Mouse (Mus musculus) forebrain, embryonic 13.5 days (tissue): Measurements from ENCODE around the gene Tmem89. TPM values are rescaled to one million over a fixed set of nuclear protein-coding genes. Genes with fewer than 3 reads are reported as not detected.

ENCODE experiments used
- ATAC-seq: fragments of 200-750 bp; cut with Nextera tagmentation; 2 replicates; pipeline ENCODE4 v1.8.0; 2017
- H3K27ac ChIP-seq: fragments of 300-500 bp; sonication (generic); 2 replicates; pipeline ENCODE4 v1.5.1; 2015; ENCODE audit warnings: inconsistent platforms, mild to moderate bottlenecking, moderate library complexity
- H3K27me3 ChIP-seq: fragments of 300-500 bp; sonication (generic); 2 replicates; pipeline ENCODE4 v1.6.1; 2015; ENCODE audit warnings: mild to moderate bottlenecking, inconsistent platforms
- H3K36me3 ChIP-seq: fragments of 300-500 bp; sonication (generic); 2 replicates; pipeline ENCODE4 v1.6.1; 2015; ENCODE audit warnings: mild to moderate bottlenecking, inconsistent platforms; ENCODE audit not compliant: poor library complexity, severe bottlenecking
- H3K4me1 ChIP-seq: fragments of 300-500 bp; sonication (generic); 2 replicates; pipeline ENCODE4 v1.6.1; 2015; ENCODE audit warnings: inconsistent platforms
- H3K4me2 ChIP-seq: fragments of 300-500 bp; sonication (generic); 2 replicates; pipeline ENCODE4 v1.6.1; 2015; ENCODE audit warnings: inconsistent platforms, mild to moderate bottlenecking, moderate library complexity
- H3K4me3 ChIP-seq: fragments of 300-500 bp; sonication (generic); 2 replicates; pipeline ENCODE4 v1.5.1; 2015; ENCODE audit warnings: mild to moderate bottlenecking, inconsistent platforms
- H3K9ac ChIP-seq: fragments of 300-500 bp; sonication (generic); 2 replicates; pipeline ENCODE4 v1.6.1; 2015; ENCODE audit warnings: mild to moderate bottlenecking, inconsistent platforms
- H3K9me3 ChIP-seq: fragments of 300-500 bp; sonication (generic); replicated peaks from 2 replicates; pipeline ENCODE4 v1.6.1; 2016; ENCODE audit warnings: inconsistent platforms
- WGBS: fragments of 180-500 bp; shearing (Covaris S2); methylation state at CpG from one replicate; pipeline ENCODE4 v1.1.7; 2015; 5-methylcytosine and 5-hydroxymethylcytosine counted together
- polyA plus RNA-seq: library from polyadenylated mRNA; unstranded; fragments of >200 nt; fragmentation: Nextera tagmentation; extraction: Ambion mirVana; gene quantifications from 2 replicates; pipeline ENCODE4 v1.2.1, GENCODE M21; 2015

Gene Tmem89
- 0.25 TPM in 1 of 2 replicates, not detected in the other for polyA plus RNA-seq

GRCm38 (mm10) chr9:108914491-108914890 is at the start of gene Tmem89:
Gene Tmem89 (plus strand): TSS chr9:108914619.
- Histone ChIP-seq H3K9me3 (no peaks in the 10 kb centered on the region), H3K27me3 (no peaks in the 10 kb centered on the region), H3K36me3 (no peaks in the 10 kb centered on the region), H3K27ac (no peak within 1 kb of the TSS), H3K4me3 (no peak within 1 kb of the TSS), H3K4me2 (no peak within 1 kb of the TSS), H3K4me1 (0 out of 2 replicates have a peak, but pooled peaks cover 9% of the 10 kb centered on the region), H3K9ac (no peak within 1 kb of the TSS)
- WGBS = 74% methylated on average over 6 of the region's 6 CpGs
- peak; percentile 16; the same call in 1 of the 2 replicates for ATAC-seq

GRCm38 (mm10) chr9:108912308-108912707 is 2.1 kb upstream of the Tmem89 start:
- 84% methylated on average over 6 of the region's 6 CpGs for WGBS
- Histone ChIP-seq H3K4me2 (no peak overlapping the region), H3K9ac (no peak overlapping the region), H3K27ac (no peak overlapping the region), H3K4me3 (no peak overlapping the region), H3K9me3 (no peaks in the 10 kb centered on the region), H3K4me1 (0 out of 2 replicates have a peak, but pooled peaks cover 9% of the 10 kb centered on the region), H3K27me3 (no peaks in the 10 kb centered on the region), H3K36me3 (no peaks in the 10 kb centered on the region)
- ATAC-seq = no peak

GRCm38 (mm10) chr9:108913161-108913560 is 1.3 kb upstream of the Tmem89 start:
- Histone ChIP-seq H3K9me3 (no peaks in the 10 kb centered on the region), H3K4me1 (0 out of 2 replicates have a peak, but pooled peaks cover 9% of the 10 kb centered on the region), H3K27me3 (no peaks in the 10 kb centered on the region), H3K36me3 (no peaks in the 10 kb centered on the region), H3K9ac (no peak overlapping the region), H3K4me2 (no peak overlapping the region), H3K27ac (no peak overlapping the region), H3K4me3 (no peak overlapping the region)
- ATAC-seq = no peak
- WGBS = 93% methylated on average over 7 of the region's 7 CpGs

GRCm38 (mm10) chr9:108913621-108914020 is 798 bp upstream of the Tmem89 start:
- Histone ChIP-seq H3K4me2 (no peak overlapping the region), H3K27ac (no peak overlapping the region), H3K4me1 (0 out of 2 replicates have a peak, but pooled peaks cover 9% of the 10 kb centered on the region), H3K27me3 (no peaks in the 10 kb centered on the region), H3K4me3 (no peak overlapping the region), H3K36me3 (no peaks in the 10 kb centered on the region), H3K9me3 (no peaks in the 10 kb centered on the region), H3K9ac (no peak overlapping the region)
- no peak for ATAC-seq
- WGBS = 84% methylated on average over 10 of the region's 10 CpGs

- H3K27me3 ChIP-seq = no peaks in the 10 kb centered on the region
- no peak overlapping the region for H3K27ac ChIP-seq
- no peaks in the 10 kb centered on the region for H3K36me3 ChIP-seq
- no peaks in the 10 kb centered on the region for H3K9me3 ChIP-seq
- WGBS = 84% methylated on average over 8 of the region's 8 CpGs
- no peak overlapping the region for H3K4me3 ChIP-seq
- H3K4me1 ChIP-seq = no peaks in the 10 kb centered on the region
- no peak overlapping the region for H3K4me2 ChIP-seq
- no peak for ATAC-seq
- no peak overlapping the region for H3K9ac ChIP-seq
These were observed 11.5 kb downstream of the Tmem89 start for GRCm38 (mm10) chr9:108925897-108926296.

GRCm38 (mm10) chr9:108928424-108928823 is 14.0 kb downstream of the Tmem89 start:
- ATAC-seq = no peak
- Histone ChIP-seq H3K9me3 (no peaks in the 10 kb centered on the region), H3K27ac (no peak overlapping the region), H3K27me3 (no peaks in the 10 kb centered on the region), H3K4me3 (no peak overlapping the region), H3K4me2 (no peak overlapping the region), H3K4me1 (no peaks in the 10 kb centered on the region), H3K36me3 (no peaks in the 10 kb centered on the region), H3K9ac (no peak overlapping the region)
- WGBS = 91% methylated on average over 3 of the region's 3 CpGs

GRCm38 (mm10) chr9:108935991-108936390 is 21.6 kb downstream of the Tmem89 start:
- Histone ChIP-seq H3K27ac (no peak overlapping the region), H3K9me3 (no peaks in the 10 kb centered on the region), H3K27me3 (no peaks in the 10 kb centered on the region), H3K4me2 (peak overlapping the region; percentile 87), H3K9ac (no peak overlapping the region), H3K4me3 (peak overlapping the region; percentile 98; the same call in 1 of the 2 replicates), H3K36me3 (peaks cover 30% of the 10 kb centered on the region), H3K4me1 (peaks cover 6% of the 10 kb centered on the region)
- ATAC-seq = no peak; the same call in 1 of the 2 replicates
- 22% methylated on average over 3 of the region's 3 CpGs for WGBS

- ATAC-seq = peak; percentile 93
- peaks cover 37% of the 10 kb centered on the region for H3K36me3 ChIP-seq
- H3K9ac ChIP-seq = peak within 1 kb of the TSS; percentile 89
- 0 out of 2 replicates have a peak within 1 kb of the TSS, but pooled peaks have one; percentile 10 for H3K27ac ChIP-seq
- peaks cover 6% of the 10 kb centered on the region for H3K4me1 ChIP-seq
- WGBS = 2% methylated on average over 58 of the region's 58 CpGs
- H3K27me3 ChIP-seq = no peaks in the 10 kb centered on the region
- H3K4me3 ChIP-seq = peak within 1 kb of the TSS; percentile 98
- no peaks in the 10 kb centered on the region for H3K9me3 ChIP-seq
- peak within 1 kb of the TSS; percentile 87 for H3K4me2 ChIP-seq
These were observed 22.3 kb downstream of the Tmem89 start, which contains the start of gene Uqcrc1 for GRCm38 (mm10) chr9:108936418-108937364. Gene Uqcrc1 (plus strand): TSS chr9:108936633.

GRCm38 (mm10) chr9:108945111-108945510 is 30.7 kb downstream of the Tmem89 start:
- H3K27ac ChIP-seq = no peak overlapping the region
- no peak overlapping the region for H3K4me2 ChIP-seq
- H3K9me3 ChIP-seq = no peaks in the 10 kb centered on the region
- peaks cover 95% of the 10 kb centered on the region for H3K36me3 ChIP-seq
- ATAC-seq = no peak
- no peaks in the 10 kb centered on the region for H3K4me1 ChIP-seq
- 85% methylated on average over 9 of the region's 9 CpGs for WGBS
- H3K4me3 ChIP-seq = no peak overlapping the region
- no peaks in the 10 kb centered on the region for H3K27me3 ChIP-seq
- H3K9ac ChIP-seq = no peak overlapping the region

- Histone ChIP-seq H3K4me2 (no peak overlapping the region), H3K27ac (no peak overlapping the region), H3K36me3 (peaks cover 95% of the 10 kb centered on the region), H3K27me3 (no peaks in the 10 kb centered on the region), H3K4me3 (no peak overlapping the region), H3K4me1 (no peaks in the 10 kb centered on the region), H3K9ac (no peak overlapping the region), H3K9me3 (no peaks in the 10 kb centered on the region)
- ATAC-seq = no peak
- WGBS = 94% methylated on average over 5 of the region's 5 CpGs
These were observed 31.2 kb downstream of the Tmem89 start for GRCm38 (mm10) chr9:108945608-108946007.

- Histone ChIP-seq H3K4me2 (no peak overlapping the region), H3K4me1 (peaks cover 6% of the 10 kb centered on the region; the same call in 1 of the 2 replicates), H3K27ac (no peak overlapping the region), H3K9me3 (no peaks in the 10 kb centered on the region), H3K36me3 (peaks cover 68% of the 10 kb centered on the region), H3K9ac (no peak overlapping the region), H3K4me3 (no peak overlapping the region), H3K27me3 (peaks cover 25% of the 10 kb centered on the region)
- ATAC-seq = no peak
- WGBS = 94% methylated on average over 13 of the region's 13 CpGs
These were observed 35.0 kb downstream of the Tmem89 start for GRCm38 (mm10) chr9:108949231-108949966.
